In genomic region chr17:70847751-70848510, GRCm38 (mm10) we compare ENCODE assay signal across 8 mouse cellular contexts. TPM values are rescaled to one million over a fixed set of nuclear protein-coding genes. Genes with fewer than 3 reads are reported as not detected.
DNase-seq lines count a peak whose midpoint lies in the region; ATAC-seq and TF ChIP-seq lines count a peak whose summit lies in the region.

No protein-coding gene starts in this region.

- no peak for TF ChIP-seq CTCF in liver, adult 2 months (IDR thresholded peaks at IDR 0.05; ENCODE audit: low read depth, low read length)

- peaks cover 7% of the 10 kb centered on the region; the same call in 1 of the 2 replicates for H3K79me2 ChIP-seq in liver, adult 2 months (ENCODE audit: control insufficient read depth, insufficient read depth, low read length)

- peaks cover 18% of the 10 kb centered on the region for H3K4me1 ChIP-seq in liver, adult 2 months (ENCODE audit: control insufficient read depth, insufficient read depth, low read length)
- peaks cover 74% of the 10 kb centered on the region for H3K4me1 ChIP-seq in forebrain, embryonic 10.5 days
- H3K4me1 ChIP-seq in intestine, embryonic 14.5 days (replicated peaks; ENCODE audit: control insufficient read depth, insufficient read depth, low read length), result peaks cover 31% of the 10 kb centered on the region

- under 1% methylated on average over 17 of the region's 17 CpGs for WGBS in liver, adult 2 months
- WGBS in forebrain, embryonic 10.5 days, result under 1% methylated on average over 17 of the region's 17 CpGs
- WGBS in intestine, embryonic 14.5 days, result 1% methylated on average over 17 of the region's 17 CpGs

- H3K4me2 ChIP-seq in intestine, embryonic 14.5 days (ENCODE audit: low read length), result peak overlapping the region; percentile 99

- H3K9ac ChIP-seq in liver, adult 2 months (ENCODE audit: low read depth, low read length), result peak overlapping the region; percentile 52
- peak overlapping the region; percentile 92 for H3K9ac ChIP-seq in intestine, embryonic 14.5 days (ENCODE audit: low read length)

- H3K27ac ChIP-seq in liver, adult 2 months (replicated peaks; ENCODE audit: insufficient read depth, low read depth, low read length), result peak overlapping the region; percentile 86
- H3K27ac ChIP-seq in forebrain, embryonic 10.5 days, result peak overlapping the region; percentile 98
- peak overlapping the region; percentile 97 for H3K27ac ChIP-seq in intestine, embryonic 14.5 days (ENCODE audit: low read depth)

- ATAC-seq in intestine, embryonic 14.5 days (replicated peaks; ENCODE audit: low FRiP score, low TSS enrichment, low read depth), result no peak
- ATAC-seq in erythroid progenitor cell, adult 5-6 weeks (replicated peaks; ENCODE audit: low FRiP score, poor library complexity, severe bottlenecking), result no peak

- TF ChIP-seq POLR2A in liver, adult 2 months (IDR thresholded peaks at IDR 0.05; ENCODE audit: extremely low read depth, insufficient read depth, low read length), result no peak

- H3K36me3 ChIP-seq in liver, adult 2 months (ENCODE audit: control insufficient read depth, insufficient read depth, low read length), result peaks cover 12% of the 10 kb centered on the region
- peaks cover 35% of the 10 kb centered on the region for H3K36me3 ChIP-seq in forebrain, embryonic 10.5 days (replicated peaks)
- H3K36me3 ChIP-seq in intestine, embryonic 14.5 days (ENCODE audit: control insufficient read depth, insufficient read depth, low read length), result peaks cover 31% of the 10 kb centered on the region

- H3K27me3 ChIP-seq in liver, adult 2 months (ENCODE audit: control insufficient read depth, insufficient read depth, low read length), result no peaks in the 10 kb centered on the region
- H3K27me3 ChIP-seq in forebrain, embryonic 10.5 days (ENCODE audit: poor library complexity, severe bottlenecking), result no peaks in the 10 kb centered on the region
- H3K27me3 ChIP-seq in intestine, embryonic 14.5 days (replicated peaks; ENCODE audit: control insufficient read depth, insufficient read depth, low read length), result no peaks in the 10 kb centered on the region

- H3K9me3 ChIP-seq in forebrain, embryonic 10.5 days, result no peaks in the 10 kb centered on the region
- H3K9me3 ChIP-seq in intestine, embryonic 14.5 days (ENCODE audit: control insufficient read depth, low read length), result no peaks in the 10 kb centered on the region

- peak; percentile 78 for DNase-seq in liver, adult 2 months (ENCODE audit: extremely low read depth, low read depth, low spot score)
- DNase-seq in liver, result no peak
- peak; percentile 46 for DNase-seq in forebrain, embryonic 10.5 days (ENCODE audit: extremely low spot score, low spot score)
- no peak for DNase-seq in intestine, embryonic 14.5 days (ENCODE audit: low spot score)
- peak; percentile 39 for DNase-seq in mesoderm, embryonic 11.5 days (ENCODE audit: low read depth, low spot score)
- no peak for DNase-seq in spleen, postnatal 36 days (ENCODE audit: low spot score in 2 of 2)
- no peak for DNase-seq in frontal cortex, postnatal 36 days (ENCODE audit: low spot score in 2 of 2)

- H3K4me3 ChIP-seq in liver, adult 2 months (ENCODE audit: insufficient read depth, low read depth, low read length), result peak overlapping the region; percentile 40
- peak overlapping the region; percentile 78 for H3K4me3 ChIP-seq in forebrain, embryonic 10.5 days
- H3K4me3 ChIP-seq in intestine, embryonic 14.5 days (ENCODE audit: low read depth, low read length), result peak overlapping the region; percentile 67

RNA-seq across cellular contexts. Expression of gene Tgif1, which starts 5.4 kb away (rescaled TPM):
- total RNA-seq in liver, adult 2 months (2014; rRNA removed), result 10.6 and 16.2 TPM in 2 replicates
- polyA plus RNA-seq in liver, adult 2 months (2012; rRNA removed), result 14.5 and 17.0 TPM in 2 replicates
- 80.2 and 89.6 TPM in 2 replicates for polyA plus RNA-seq in forebrain, embryonic 10.5 days (2016; fragmentation: Nextera tagmentation; extraction: Ambion mirVana)
- 56.1 and 58.4 TPM in 2 replicates for polyA plus RNA-seq in intestine, embryonic 14.5 days (2014; fragmentation: Nextera tagmentation; extraction: Ambion mirVana)
- 17.6 and 34.6 TPM in 2 replicates for total RNA-seq in erythroid progenitor cell, adult 5-6 weeks (2015; ENCODE audit: low replicate concordance)
- total RNA-seq in erythroid progenitor cell, adult 5-6 weeks (2017; ENCODE audit: low replicate concordance), result 1.8 and 4.2 TPM in 2 replicates

Comparison
In these comparisons a context has a peak if more than half of its experiments do, and no peak if none do; other contexts are left out.
1. DNase-seq: peak in liver, adult 2 months (single experiment), forebrain, embryonic 10.5 days (single experiment) and mesoderm, embryonic 11.5 days (single experiment); none in liver (single experiment), intestine, embryonic 14.5 days (single experiment), spleen, postnatal 36 days (0 of 2) and frontal cortex, postnatal 36 days (0 of 2).
2. Peak in every context shown above with its lines, with median percentiles within 50 percentile points of each other: H3K27ac ChIP-seq and H3K4me3 ChIP-seq.